Mouse (Mus musculus) adrenal gland, postnatal 36 days (tissue): ENCODE measurements at regions not wholly inside any gene's neighbourhood (a gene's known extent, or its start where the extent isn't known, plus 50 kb on each side); places are given as distances from the start of the nearest gene placed in this dataset.
A peak's percentile ranks its signal among the peaks of the same experiment; 100 is the strongest.
"Not testable (repeated sequence)": the region's sequence is repeated elsewhere in the genome, so short reads cannot be mapped to it uniquely, and the experiment has no call there.

Experiments
- DNase-seq, 2 experiments: peaks; one replicate each; pipeline ENCODE4 v3.0.0; 2021; ENCODE audit warnings: mixed read lengths in 1 of 2

- no peak for DNase-seq
Observed at GRCm38 (mm10) chr13:28840142-28840541, 113.4 kb downstream of the Sox4 start.

GRCm38 (mm10) chr13:28839084-28839483 is 114.4 kb downstream of the Sox4 start:
- no peak for DNase-seq

GRCm38 (mm10) chr13:28838216-28838615 is 115.3 kb downstream of the Sox4 start:
- DNase-seq = no peak

DNA sequence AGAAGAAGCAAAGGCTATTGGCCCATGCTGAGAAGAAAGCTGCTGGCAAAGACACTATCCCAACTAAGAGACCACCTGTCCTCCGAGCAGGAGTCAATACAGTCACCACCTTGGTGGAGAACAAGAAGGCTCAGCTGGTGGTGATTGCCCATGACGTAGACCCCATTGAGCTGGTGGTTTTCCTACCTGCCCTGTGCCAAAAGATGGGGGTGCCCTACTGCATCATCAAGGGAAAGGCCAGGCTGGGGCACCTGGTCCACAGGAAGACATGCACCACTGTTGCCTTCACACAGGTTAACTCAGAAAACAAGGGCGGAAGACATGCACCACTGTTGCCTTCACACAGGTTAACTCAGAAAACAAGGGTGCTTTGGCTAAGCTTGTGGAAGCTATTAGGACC is 116.3 kb downstream of the Sox4 start:
- DNase-seq = not testable (repeated sequence)

GRCm38 (mm10) chr13:28833700-28834065 is 119.8 kb downstream of the Sox4 start:
- no peak for DNase-seq

DNA sequence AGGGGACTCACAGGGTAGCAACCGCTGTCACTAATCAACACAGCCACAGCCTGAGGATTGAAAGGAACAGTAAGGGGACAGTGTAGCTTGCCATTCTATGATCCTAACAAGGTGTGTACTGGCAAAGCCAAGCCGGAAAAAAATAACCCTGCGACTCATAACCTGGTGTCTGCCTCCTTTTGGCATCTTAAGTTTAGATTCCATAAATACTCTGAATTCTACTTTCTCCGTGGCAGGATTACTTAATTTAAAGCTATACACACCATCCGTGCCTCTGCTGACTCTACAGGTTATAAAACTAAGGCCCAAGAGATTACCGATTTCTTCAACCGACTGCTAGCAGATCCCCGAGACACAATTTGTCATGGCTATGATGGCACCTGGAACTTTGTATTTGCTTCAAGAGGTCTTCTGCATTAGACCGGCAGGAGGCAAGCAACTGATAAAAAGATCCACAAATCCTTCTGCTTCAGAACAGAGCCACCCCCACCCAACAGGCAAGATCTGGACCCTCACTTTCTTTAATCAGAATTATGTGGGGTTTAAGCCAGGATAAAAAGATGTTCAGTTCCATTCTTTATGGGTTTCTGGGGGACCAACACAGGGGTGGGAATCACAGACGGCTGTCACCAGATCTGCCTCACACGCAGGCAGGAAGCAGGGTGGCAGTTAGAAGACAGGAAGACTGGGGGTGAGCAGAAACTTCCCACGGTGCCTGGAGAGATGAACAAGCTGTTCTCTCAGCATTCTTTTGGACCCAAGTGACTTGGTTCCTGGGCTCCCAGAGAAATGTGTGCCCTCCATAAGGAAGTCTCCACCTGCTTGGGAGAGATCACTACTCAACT is 120.4 kb downstream of the Sox4 start:
- DNase-seq = peak in 1 of 2 experiments; percentile 3

DNA sequence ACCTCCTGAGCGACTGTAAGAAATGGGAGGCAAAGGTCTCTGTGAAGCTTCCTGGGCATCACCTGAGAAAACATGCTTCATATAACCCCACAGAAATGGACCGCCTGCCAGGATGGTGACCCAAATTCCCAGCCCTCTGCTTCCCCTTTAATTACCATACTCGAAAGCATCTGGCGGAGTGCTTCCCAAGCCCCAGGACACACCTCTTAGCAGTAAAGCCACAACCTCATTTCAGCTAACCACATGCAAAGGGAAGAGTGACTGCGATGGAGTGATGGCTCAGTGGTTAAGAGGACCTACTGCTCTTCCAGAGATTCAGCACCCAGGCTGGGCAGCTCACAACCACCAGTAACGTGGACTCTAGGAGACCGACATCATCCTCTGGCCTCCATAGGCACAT is 127.2 kb downstream of the Sox4 start:
- no peak for DNase-seq

- DNase-seq = no peak
Observed at GRCm38 (mm10) chr13:28823985-28824384, 129.5 kb downstream of the Sox4 start.

DNA sequence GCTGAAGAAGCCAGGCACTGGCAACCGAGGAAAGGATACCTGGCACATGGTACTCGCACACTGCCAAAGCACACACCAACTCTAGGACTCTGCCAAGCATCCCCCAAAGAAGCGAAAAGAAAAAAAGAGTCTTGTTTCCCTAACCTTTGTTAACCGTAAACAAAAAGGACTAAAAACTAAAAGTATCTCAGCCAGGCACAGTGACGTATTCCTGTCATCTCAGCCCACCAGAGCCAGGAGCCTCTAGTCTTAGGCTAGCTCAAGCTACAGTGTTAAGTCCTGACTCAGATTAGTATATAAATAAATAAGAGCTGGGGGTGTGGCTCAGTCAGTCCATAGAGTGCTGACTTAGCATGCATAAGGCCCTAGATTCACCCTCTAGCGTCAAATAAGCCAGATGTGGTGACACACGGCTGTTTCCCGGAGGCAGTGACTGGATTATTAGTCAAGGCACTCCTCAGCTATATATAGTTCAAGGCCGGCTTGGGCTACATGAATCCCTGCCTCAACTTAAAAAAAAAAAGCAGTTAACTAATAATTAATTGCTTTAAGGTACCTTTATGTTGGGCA is 130.1 kb downstream of the Sox4 start:
- no peak for DNase-seq

DNA sequence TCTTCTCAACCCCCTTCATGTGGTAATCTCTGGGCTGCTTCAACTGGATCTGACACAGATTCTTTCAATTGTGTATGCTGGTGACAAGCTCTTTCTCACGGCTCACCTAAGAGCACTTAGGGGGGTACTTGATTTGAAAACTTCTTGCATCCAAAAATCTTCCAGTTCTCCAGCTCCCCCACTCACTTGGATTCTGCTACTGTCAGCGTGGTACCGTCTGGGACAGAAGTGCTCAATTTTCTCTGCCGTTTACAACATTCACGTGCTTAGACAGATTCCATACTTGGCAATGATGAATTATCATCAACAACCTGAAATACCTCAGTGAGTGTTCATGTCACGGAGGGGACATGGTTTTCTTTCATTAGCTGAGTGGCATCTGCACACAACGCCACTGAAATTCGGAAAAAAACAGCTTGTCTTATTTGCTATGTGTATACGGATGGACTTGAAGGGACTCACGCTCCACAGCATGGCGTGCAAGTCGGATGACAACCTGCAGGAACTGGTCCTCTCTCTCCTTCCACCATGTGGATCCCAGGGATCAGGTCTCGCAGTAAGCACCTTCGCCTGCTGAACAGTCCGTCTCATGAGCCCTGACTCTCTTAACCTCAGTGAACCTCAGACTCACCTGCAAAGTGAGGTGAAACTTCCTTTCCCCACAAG is 132.5 kb downstream of the Sox4 start:
- no peak for DNase-seq

GRCm38 (mm10) chr13:28814127-28814526 is 139.4 kb downstream of the Sox4 start:
- DNase-seq = no peak

GRCm38 (mm10) chr13:28811667-28812575 is 141.6 kb downstream of the Sox4 start:
- DNase-seq = no peak

- no peak for DNase-seq
Observed at GRCm38 (mm10) chr13:28811081-28811439, 142.5 kb downstream of the Sox4 start.

- DNase-seq = no peak
Observed at GRCm38 (mm10) chr13:28810326-28811080, 143.0 kb downstream of the Sox4 start.

GRCm38 (mm10) chr13:28805302-28805701 is 148.2 kb downstream of the Sox4 start:
- no peak for DNase-seq

DNA sequence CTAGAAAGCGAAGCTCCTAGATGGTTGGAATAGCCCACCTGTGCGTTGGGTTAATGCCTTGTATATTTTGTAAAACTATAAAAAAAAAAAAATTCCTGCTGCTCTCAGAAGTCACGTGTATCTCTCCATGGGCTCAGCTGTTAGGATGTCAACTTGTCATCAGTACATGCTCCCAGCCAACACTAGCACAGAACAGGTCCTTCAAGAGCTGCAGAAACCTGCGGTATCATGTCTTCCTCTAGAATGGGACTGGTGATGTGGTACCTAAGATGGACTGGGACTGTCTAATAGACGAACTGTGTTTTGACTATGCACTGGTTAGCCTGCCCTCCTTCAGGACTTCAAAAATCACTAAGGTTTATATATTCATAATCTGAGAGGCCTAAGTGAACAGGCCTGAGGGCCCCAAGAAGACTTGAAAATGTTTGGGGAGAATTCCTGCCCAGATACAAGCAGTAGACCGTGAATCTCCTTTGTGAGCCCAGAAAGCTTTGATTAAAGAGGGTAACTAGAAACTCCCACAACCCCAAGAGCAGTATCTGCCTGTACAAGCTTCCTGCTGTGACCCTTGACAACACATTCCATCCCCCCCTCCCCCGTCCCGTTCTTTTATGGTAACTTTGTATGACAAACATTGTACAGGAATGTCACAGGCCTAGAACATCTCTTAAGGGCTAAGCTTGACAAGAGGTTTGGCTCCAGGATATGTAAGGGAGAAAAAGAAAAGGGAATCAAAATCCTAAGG is 152.1 kb downstream of the Sox4 start:
- no peak for DNase-seq

DNA sequence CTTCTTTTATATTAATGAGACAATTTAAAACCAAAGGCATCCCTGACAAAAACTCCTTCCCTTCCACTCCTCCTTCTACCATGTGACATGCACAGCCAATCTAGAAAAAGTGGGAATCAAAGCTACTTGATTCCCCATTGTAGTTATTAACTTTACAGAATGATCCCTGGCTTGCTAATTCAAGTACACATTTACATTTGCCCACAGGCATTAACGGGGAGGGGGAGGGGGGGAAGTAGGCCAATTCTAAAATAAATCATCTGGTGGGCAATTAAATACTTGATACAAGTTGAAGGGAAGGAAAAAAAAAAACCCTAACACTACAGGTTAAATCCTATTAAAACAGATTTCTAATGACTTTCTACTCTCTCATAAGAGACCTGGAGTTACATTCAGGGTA is 152.8 kb downstream of the Sox4 start:
- DNase-seq = no peak

DNA sequence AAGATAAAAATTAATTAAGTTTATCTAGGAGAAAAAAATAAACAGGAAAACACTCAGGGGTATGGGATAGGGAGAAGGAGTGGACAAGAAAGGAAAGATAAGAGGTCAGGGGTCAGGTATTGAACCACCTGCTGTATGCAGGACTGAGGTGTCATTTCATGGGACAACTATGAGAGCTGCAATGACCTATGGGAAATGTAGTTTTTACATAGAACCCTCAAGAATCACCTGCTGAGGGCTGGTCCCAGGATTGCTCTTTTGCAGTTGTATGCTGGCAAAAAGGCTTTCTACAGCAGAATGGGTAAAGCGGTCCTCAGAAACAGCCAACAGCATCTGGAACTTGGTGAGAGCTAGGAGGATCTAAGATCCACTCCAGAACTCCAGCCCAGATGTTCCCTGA is 154.0 kb downstream of the Sox4 start:
- no peak for DNase-seq

GRCm38 (mm10) chr13:28797617-28798475 is 155.7 kb downstream of the Sox4 start:
- DNase-seq = no peak

DNA sequence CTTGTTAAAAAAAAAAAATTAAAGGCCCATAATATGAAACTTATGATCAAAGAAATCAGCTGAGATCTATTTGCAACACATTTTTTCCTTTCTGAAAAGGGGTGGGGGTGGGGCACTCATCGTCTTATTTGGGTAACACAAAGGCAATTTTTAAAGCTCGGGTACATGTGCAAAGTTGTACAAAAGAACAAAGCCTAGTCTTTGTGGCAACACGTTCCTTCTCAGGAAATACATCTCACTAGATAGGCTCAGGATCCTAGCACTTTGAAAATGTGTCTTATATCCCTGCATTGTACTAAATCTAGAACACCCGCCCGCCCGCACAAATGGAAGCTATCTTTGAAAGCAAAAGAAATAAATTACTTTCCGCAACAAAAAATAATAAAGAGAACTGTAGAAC is 158.2 kb downstream of the Sox4 start:
- DNase-seq = no peak
